Mouse (Mus musculus): Measurements from ENCODE around the gene Olfr747. TPM values are rescaled to one million over a fixed set of nuclear protein-coding genes. Genes with fewer than 3 reads are reported as not detected.
"Not testable (repeated sequence)": the region's sequence is repeated elsewhere in the genome, so short reads cannot be mapped to it uniquely, and the experiment has no call there.

Gene Olfr747
- not detected in 2 replicates for polyA plus RNA-seq (2016; fragmentation: Nextera tagmentation; extraction: Ambion mirVana)

DNA sequence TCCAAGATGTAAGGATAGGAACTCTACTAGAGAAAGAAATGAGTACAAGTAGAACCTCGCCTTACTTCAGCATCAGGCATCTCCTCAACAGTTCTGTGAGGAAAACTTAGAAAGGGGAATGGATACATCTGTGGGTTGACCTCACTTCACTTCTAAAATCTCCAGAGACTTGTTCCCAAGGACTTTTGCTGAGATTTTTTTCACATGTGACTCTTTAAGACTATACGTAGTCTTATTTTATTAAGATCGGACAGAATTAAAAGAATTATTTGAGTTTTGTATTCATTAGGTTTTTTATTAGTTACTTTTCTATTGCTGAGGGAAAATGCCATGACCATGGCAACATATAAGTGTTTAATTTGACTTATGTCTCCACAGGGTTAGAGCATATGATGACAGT, at the start of gene Olfr747:
Gene Olfr747, minus strand, starts transcription at position 101 of the 400 bp plus-strand sequence.
- H3K36me3 ChIP-seq (replicated peaks) = no peaks in the 10 kb centered on the region
- no peaks in the 10 kb centered on the region for H3K4me1 ChIP-seq
- no peaks in the 10 kb centered on the region for H3K27me3 ChIP-seq
- H3K9ac ChIP-seq = no peak within 1 kb of the TSS
- H3K4me3 ChIP-seq (replicated peaks) = no peak within 1 kb of the TSS
- H3K9me3 ChIP-seq = no peaks in the 10 kb centered on the region
- no peak for ATAC-seq (ENCODE audit: low FRiP score)
- 93% methylated on average over 3 of the region's 3 CpGs for WGBS
- H3K4me2 ChIP-seq = no peak within 1 kb of the TSS
- H3K27ac ChIP-seq = no peak within 1 kb of the TSS

DNA sequence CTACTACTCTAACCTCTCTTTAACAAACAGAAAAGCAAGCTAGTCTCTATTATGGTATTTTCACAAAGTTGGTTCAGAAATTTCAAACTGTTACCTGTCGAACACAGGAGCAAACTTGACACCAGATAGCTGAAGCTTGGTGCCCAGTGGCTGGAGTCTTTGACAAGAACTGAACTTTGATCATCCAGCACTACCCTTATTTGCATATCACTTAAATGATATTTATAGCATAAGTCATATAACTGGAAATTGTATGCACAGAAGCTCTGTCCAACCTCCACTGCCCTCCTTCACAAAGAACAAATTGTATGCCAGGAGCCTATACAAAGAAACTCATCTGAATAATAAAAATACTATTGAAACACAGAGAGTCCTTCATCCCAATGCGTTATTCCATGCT, 48.6 kb upstream of the Olfr747 start:
- H3K4me3 ChIP-seq (replicated peaks) = no peak overlapping the region
- H3K36me3 ChIP-seq (replicated peaks) = no peaks in the 10 kb centered on the region
- no peak for ATAC-seq (ENCODE audit: low FRiP score)
- no peak overlapping the region for H3K27ac ChIP-seq
- H3K4me1 ChIP-seq = no peaks in the 10 kb centered on the region
- H3K9me3 ChIP-seq = no peaks in the 10 kb centered on the region
- no peak overlapping the region for H3K9ac ChIP-seq
- WGBS = 68% methylated on average over 2 of the region's 2 CpGs
- no peaks in the 10 kb centered on the region for H3K27me3 ChIP-seq
- no peak overlapping the region for H3K4me2 ChIP-seq

DNA sequence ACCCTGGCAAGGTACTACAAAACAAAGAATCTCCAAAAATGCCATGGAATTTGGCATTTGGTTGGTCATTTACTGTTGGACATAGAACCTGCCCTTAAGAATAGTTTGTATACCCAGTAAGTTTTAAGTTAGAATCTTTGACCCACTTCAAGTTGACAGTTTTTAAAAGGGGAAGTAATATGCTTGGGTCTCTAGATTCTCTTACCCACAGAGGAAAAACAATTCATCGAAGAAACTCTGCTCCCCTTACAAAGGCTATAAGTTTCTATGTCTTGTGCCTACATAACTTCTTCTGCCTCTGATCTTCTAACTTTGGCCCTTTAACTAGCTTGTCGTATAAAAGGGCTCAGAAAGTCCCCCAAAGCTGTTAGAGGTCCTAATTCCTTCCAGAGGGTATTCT, 47.3 kb upstream of the Olfr747 start:
- Histone ChIP-seq H3K4me2 (no peak overlapping the region), H3K9ac (no peak overlapping the region), H3K4me3 (replicated peaks) (no peak overlapping the region), H3K4me1 (no peaks in the 10 kb centered on the region), H3K27me3 (no peaks in the 10 kb centered on the region), H3K9me3 (no peaks in the 10 kb centered on the region), H3K27ac (no peak overlapping the region), H3K36me3 (replicated peaks) (no peaks in the 10 kb centered on the region)
- ATAC-seq (ENCODE audit: low FRiP score) = no peak
- 76% methylated on average over 2 of the region's 2 CpGs for WGBS

DNA sequence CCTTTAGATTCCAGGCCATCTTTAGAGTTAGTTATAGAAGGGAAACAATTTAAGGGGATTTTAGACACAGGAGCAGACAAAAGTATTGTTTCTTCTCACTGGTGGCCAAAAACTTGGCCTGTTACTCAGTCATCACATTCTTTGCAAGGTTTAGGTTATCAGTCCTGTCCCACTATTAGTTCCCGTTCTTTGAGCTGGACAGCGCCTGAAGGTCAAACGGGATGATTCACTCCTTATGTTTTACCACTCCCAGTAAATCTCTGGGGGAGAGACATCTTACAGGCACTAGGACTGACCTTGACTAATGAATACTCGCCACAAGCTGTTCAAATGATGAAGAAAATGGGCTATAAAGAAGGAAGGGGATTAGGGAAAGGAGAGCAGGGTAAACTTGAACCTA, 29.4 kb upstream of the Olfr747 start:
- not testable (repeated sequence) for H3K9me3 ChIP-seq; H3K9ac ChIP-seq; H3K4me2 ChIP-seq; H3K4me1 ChIP-seq; H3K27me3 ChIP-seq; ATAC-seq (ENCODE audit: low FRiP score); H3K27ac ChIP-seq; H3K4me3 ChIP-seq (replicated peaks); H3K36me3 ChIP-seq (replicated peaks)
- WGBS = 75% methylated on average over 4 of the region's 4 CpGs

DNA sequence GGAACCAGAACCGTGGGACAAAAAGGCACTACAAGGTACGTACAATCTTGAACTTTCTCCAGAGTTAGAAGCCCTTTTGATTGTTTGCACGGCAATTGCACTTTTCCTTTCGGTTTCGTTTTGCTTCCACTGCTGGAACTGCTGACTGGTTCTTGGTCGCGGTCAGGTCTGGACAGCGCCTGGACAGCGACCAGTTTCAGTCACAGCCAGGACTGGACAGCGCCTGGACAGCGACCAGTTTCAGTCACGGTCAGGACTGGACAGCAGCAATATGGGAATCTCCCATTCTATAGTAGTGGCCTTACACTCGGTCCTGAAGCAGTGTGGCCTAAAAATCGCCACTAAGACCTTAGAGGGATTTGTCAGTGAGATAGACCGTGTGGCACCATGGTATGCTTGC, 26.9 kb upstream of the Olfr747 start:
- 90% methylated on average over 15 of the region's 15 CpGs for WGBS
- not testable (repeated sequence) for H3K4me3 ChIP-seq (replicated peaks); H3K27me3 ChIP-seq; H3K9ac ChIP-seq; H3K9me3 ChIP-seq; H3K27ac ChIP-seq; ATAC-seq (ENCODE audit: low FRiP score); H3K4me2 ChIP-seq; H3K4me1 ChIP-seq; H3K36me3 ChIP-seq (replicated peaks)

DNA sequence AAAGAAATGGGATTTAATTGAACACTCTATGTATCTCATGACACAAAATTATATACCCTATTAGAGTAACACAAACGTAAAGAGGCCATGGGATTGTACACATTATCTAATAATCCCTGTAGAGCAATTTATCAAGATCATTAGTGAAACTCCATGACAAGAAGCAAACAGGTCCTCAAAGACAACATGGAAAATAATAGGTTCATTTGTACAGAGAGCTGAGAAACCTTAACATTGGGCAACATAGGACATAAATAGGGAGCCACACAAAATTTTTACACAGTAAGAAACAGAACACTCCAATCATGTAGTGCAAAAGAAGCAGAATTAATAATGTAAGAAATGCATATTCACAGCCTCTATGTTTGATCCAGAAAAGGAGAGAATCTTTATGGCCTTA, 14.1 kb upstream of the Olfr747 start, which contains the start of gene Olfr748:
Gene Olfr748, plus strand, starts transcription at position 301 of the 400 bp plus-strand sequence.
- WGBS = 79% methylated on average over 1 of the region's 1 CpGs
- H3K4me1 ChIP-seq = no peaks in the 10 kb centered on the region
- no peak for ATAC-seq (ENCODE audit: low FRiP score)

DNA sequence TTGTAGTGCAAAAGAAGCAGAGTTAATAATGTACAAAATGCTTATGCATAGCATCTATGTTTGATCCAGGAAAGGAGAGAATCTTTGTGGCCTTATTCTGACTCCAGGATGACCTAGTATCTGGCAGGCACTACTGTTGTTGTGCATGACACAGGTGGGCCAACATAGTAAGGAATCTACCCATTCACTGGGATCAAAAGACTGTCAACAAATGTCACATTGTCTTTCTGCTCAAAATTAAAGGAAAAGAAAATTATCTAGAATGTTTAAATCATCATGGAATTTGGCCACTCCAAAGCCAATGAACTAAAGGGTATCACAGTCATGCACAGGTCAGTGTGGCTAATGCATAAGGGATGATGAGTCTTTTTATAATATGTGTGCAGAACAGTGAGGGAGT, 46.2 kb downstream of the Olfr747 start, which contains the start of gene Olfr746:
Gene Olfr746, plus strand, starts transcription at position 301 of the 400 bp plus-strand sequence.
- no peak within 1 kb of the TSS for H3K27ac ChIP-seq

More for the DNA sequence above, 14.1 kb upstream of the Olfr747 start, which contains the start of gene Olfr748:
- Histone ChIP-seq H3K9ac (no peak within 1 kb of the TSS), H3K27me3 (no peaks in the 10 kb centered on the region), H3K4me2 (no peak within 1 kb of the TSS), H3K4me3 (replicated peaks) (no peak within 1 kb of the TSS), H3K27ac (no peak within 1 kb of the TSS), H3K9me3 (no peaks in the 10 kb centered on the region), H3K36me3 (replicated peaks) (no peaks in the 10 kb centered on the region)

DNA sequence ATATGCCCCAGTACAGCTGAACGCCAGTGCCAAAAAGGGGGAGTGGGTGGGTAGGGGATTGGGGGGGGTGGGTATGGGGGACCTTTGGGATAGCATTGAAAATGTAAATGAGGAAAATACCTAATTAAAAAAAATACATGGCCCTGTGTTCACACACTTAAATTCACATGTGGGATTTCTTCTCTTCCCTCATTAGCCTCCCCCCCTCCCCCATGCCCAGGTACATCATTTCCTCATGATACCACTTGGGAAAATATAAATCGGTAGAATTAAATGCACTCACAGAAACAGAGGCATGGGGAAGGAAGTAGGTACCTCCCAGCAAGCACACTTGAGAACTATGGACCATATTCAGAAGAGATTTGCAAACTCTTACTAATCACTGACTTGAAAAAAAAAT, 53.9 kb downstream of the Olfr747 start, which contains the start of gene Olfr745:
Gene Olfr745, plus strand, starts transcription at position 301 of the 400 bp plus-strand sequence.
- Histone ChIP-seq H3K9ac (no peak within 1 kb of the TSS), H3K9me3 (no peaks in the 10 kb centered on the region), H3K27me3 (no peaks in the 10 kb centered on the region), H3K27ac (no peak within 1 kb of the TSS), H3K4me3 (replicated peaks) (no peak within 1 kb of the TSS), H3K4me1 (no peaks in the 10 kb centered on the region), H3K4me2 (no peak within 1 kb of the TSS), H3K36me3 (replicated peaks) (no peaks in the 10 kb centered on the region)
- WGBS = 81% methylated on average over 2 of the region's 2 CpGs
- no peak for ATAC-seq (ENCODE audit: low FRiP score)

More for the DNA sequence above, 46.2 kb downstream of the Olfr747 start, which contains the start of gene Olfr746:
- no peak within 1 kb of the TSS for H3K9ac ChIP-seq
- H3K9me3 ChIP-seq = no peaks in the 10 kb centered on the region
- ATAC-seq (ENCODE audit: low FRiP score) = no peak
- H3K27me3 ChIP-seq = no peaks in the 10 kb centered on the region
- H3K4me3 ChIP-seq (replicated peaks) = no peak within 1 kb of the TSS
- no peak within 1 kb of the TSS for H3K4me2 ChIP-seq
- no peaks in the 10 kb centered on the region for H3K36me3 ChIP-seq (replicated peaks)
- H3K4me1 ChIP-seq = no peaks in the 10 kb centered on the region

Other genes starting within 250 kb of the Olfr747 start
- gene Olfr740, start 247.7 kb downstream of the Olfr747 start, polyA plus RNA-seq (2016; fragmentation: Nextera tagmentation; extraction: Ambion mirVana) = not detected in 2 replicates
- gene Olfr741, start 220.5 kb downstream of the Olfr747 start, polyA plus RNA-seq (2016; fragmentation: Nextera tagmentation; extraction: Ambion mirVana) = not detected in 2 replicates
- gene Olfr742, start 189.6 kb downstream of the Olfr747 start, polyA plus RNA-seq (2016; fragmentation: Nextera tagmentation; extraction: Ambion mirVana) = not detected in 2 replicates
- gene Olfr743, start 171.4 kb downstream of the Olfr747 start, polyA plus RNA-seq (2016; fragmentation: Nextera tagmentation; extraction: Ambion mirVana) = not detected in 2 replicates
- gene Olfr744, start 78.3 kb downstream of the Olfr747 start, polyA plus RNA-seq (2016; fragmentation: Nextera tagmentation; extraction: Ambion mirVana) = not detected in 2 replicates
- 0.14 TPM in 1 of 2 replicates, not detected in the other for gene Olfr745, start 53.8 kb downstream of the Olfr747 start, polyA plus RNA-seq (2016; fragmentation: Nextera tagmentation; extraction: Ambion mirVana)
- not detected in 2 replicates for gene Olfr746, start 46.1 kb downstream of the Olfr747 start, polyA plus RNA-seq (2016; fragmentation: Nextera tagmentation; extraction: Ambion mirVana)
- gene Olfr748, start 14.2 kb upstream of the Olfr747 start, polyA plus RNA-seq (2016; fragmentation: Nextera tagmentation; extraction: Ambion mirVana) = 0.05 TPM in 1 of 2 replicates, not detected in the other
- gene Olfr749, start 51.9 kb upstream of the Olfr747 start, polyA plus RNA-seq (2016; fragmentation: Nextera tagmentation; extraction: Ambion mirVana) = not detected in 2 replicates
- gene Ttc5, start 92.3 kb upstream of the Olfr747 start, polyA plus RNA-seq (2016; fragmentation: Nextera tagmentation; extraction: Ambion mirVana) = 114 and 115 TPM in 2 replicates
- not detected in 2 replicates for gene Ccnb1ip1, start 114.5 kb upstream of the Olfr747 start, polyA plus RNA-seq (2016; fragmentation: Nextera tagmentation; extraction: Ambion mirVana)
- gene Parp2, start 114.6 kb upstream of the Olfr747 start, polyA plus RNA-seq (2016; fragmentation: Nextera tagmentation; extraction: Ambion mirVana) = 58.9 and 67.6 TPM in 2 replicates
- gene Tep1, start 177.4 kb upstream of the Olfr747 start, polyA plus RNA-seq (2016; fragmentation: Nextera tagmentation; extraction: Ambion mirVana) = 4.5 and 4.9 TPM in 2 replicates
- gene Klhl33, start 204.3 kb upstream of the Olfr747 start, polyA plus RNA-seq (2016; fragmentation: Nextera tagmentation; extraction: Ambion mirVana) = 0.08 and 0.10 TPM in 2 replicates
- 141 TPM in 2 replicates for gene Osgep, start 231.7 kb upstream of the Olfr747 start, polyA plus RNA-seq (2016; fragmentation: Nextera tagmentation; extraction: Ambion mirVana)
- gene Apex1, start 231.8 kb upstream of the Olfr747 start, polyA plus RNA-seq (2016; fragmentation: Nextera tagmentation; extraction: Ambion mirVana) = 346 and 350 TPM in 2 replicates
- 67.3 and 73.1 TPM in 2 replicates for gene Pip4p1, start 237.7 kb upstream of the Olfr747 start, polyA plus RNA-seq (2016; fragmentation: Nextera tagmentation; extraction: Ambion mirVana)
- 43.8 and 44.3 TPM in 2 replicates for gene Pnp, start 237.9 kb upstream of the Olfr747 start, polyA plus RNA-seq (2016; fragmentation: Nextera tagmentation; extraction: Ambion mirVana)